Mouse (Mus musculus): ENCODE results near the gene Hnf4a.

- TF ChIP-seq GATA1 (IDR thresholded peaks at IDR 0.05; ENCODE audit: borderline replicate concordance, low read length) (no peak), FLI1 (IDR thresholded peaks at IDR 0.05; ENCODE audit: low read length) (no peak)
Measured at GRCm38 (mm10) chr2:163558548-163558947, 51.9 kb downstream of the Hnf4a start.

Data from megakaryocyte, embryonic 14.5 days (primary cell).